Mouse (Mus musculus) small intestine, adult 2 months (tissue): ENCODE measurements at regions not wholly inside any gene's neighbourhood (a gene's known extent, or its start where the extent isn't known, plus 50 kb on each side); places are given as distances from the start of the nearest gene placed in this dataset.

Experiments used
- H3K27ac ChIP-seq: fragments of 200-500 bp; 2 replicates; pipeline ENCODE4 v1.5.1; 2012; ENCODE audit warnings: low read depth, low read length, control low read depth, inconsistent platforms; ENCODE audit not compliant: insufficient read depth
- H3K27me3 ChIP-seq: fragments of 200-500 bp; 2 replicates; pipeline ENCODE4 v1.6.1; 2012; ENCODE audit warnings: mild to moderate bottlenecking, moderate library complexity, low read length, inconsistent platforms; ENCODE audit not compliant: control insufficient read depth, insufficient read depth
- H3K36me3 ChIP-seq: fragments of 200-500 bp; 2 replicates; pipeline ENCODE4 v1.6.1; 2012; ENCODE audit warnings: mild to moderate bottlenecking, low read length, control low read depth, inconsistent platforms; ENCODE audit not compliant: control insufficient read depth, insufficient read depth
- H3K4me1 ChIP-seq: fragments of 200-500 bp; 2 replicates; pipeline ENCODE4 v1.6.1; 2012; ENCODE audit warnings: low read length, inconsistent platforms, mixed read lengths; ENCODE audit not compliant: control insufficient read depth, insufficient read depth, insufficient read length
- H3K4me3 ChIP-seq: fragments of 200-500 bp; 2 replicates; pipeline ENCODE4 v1.5.1; 2012; ENCODE audit warnings: low read depth, mild to moderate bottlenecking, control low read depth, inconsistent platforms, low read length, moderate library complexity
- CTCF ChIP-seq: fragments of 200-500 bp; IDR thresholded peaks from 2 replicates; pipeline ENCODE4 v1.5.1; 2012; ENCODE audit warnings: low read depth, mild to moderate bottlenecking, control low read depth, inconsistent platforms, low read length, moderate library complexity, mixed read lengths; ENCODE audit not compliant: insufficient replicate concordance, insufficient read length; ENCODE audit errors: extremely low read depth
- POLR2A ChIP-seq: fragments of 200-500 bp; IDR thresholded peaks from 2 replicates; pipeline ENCODE4 v1.6.1; 2012; ENCODE audit warnings: low read depth, mild to moderate bottlenecking, control low read depth, inconsistent platforms, low read length, moderate library complexity
- WGBS: fragments of 180-500 bp; shearing (Covaris S2); methylation state at CpG from one replicate; pipeline ENCODE4 v1.1.7; 2018; 5-methylcytosine and 5-hydroxymethylcytosine counted together

GRCm38 (mm10) chr3:83479251-83479650 lies 286.9 kb upstream of the Sfrp2 start:
- Histone ChIP-seq H3K36me3 (no peaks in the 10 kb centered on the region), H3K27ac (no peak overlapping the region), H3K27me3 (no peaks in the 10 kb centered on the region), H3K4me3 (no peak overlapping the region), H3K4me1 (no peaks in the 10 kb centered on the region)
- WGBS: 76% methylated on average over 3 of the region's 3 CpGs
- TF ChIP-seq POLR2A (no peak), CTCF (no peak)

DNA sequence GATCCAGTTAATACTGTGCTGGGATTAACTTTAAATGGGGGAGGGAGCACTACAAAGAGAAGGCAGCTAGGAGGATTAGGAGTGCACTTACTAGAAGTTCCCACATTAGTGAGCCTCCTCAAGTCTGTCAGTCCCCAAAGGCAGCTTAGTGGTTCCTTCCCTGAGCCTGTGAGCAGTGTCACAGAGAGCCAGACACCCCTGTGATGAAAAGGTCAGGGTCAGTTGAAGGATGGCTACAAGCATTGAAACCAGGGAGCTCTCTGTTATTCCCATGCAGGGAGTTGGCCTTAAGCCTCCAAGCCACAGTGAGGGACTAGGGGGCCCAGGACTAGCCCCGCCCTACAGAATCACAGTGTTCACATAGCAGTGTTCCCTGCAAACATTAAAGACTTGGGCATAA lies 285.9 kb upstream of the Sfrp2 start:
- no peaks in the 10 kb centered on the region for H3K36me3 ChIP-seq
- H3K4me3 ChIP-seq: no peak overlapping the region
- TF ChIP-seq CTCF (no peak), POLR2A (no peak)
- H3K27me3 ChIP-seq: no peaks in the 10 kb centered on the region
- no peaks in the 10 kb centered on the region for H3K4me1 ChIP-seq
- 81% methylated on average over 1 of the region's 1 CpGs for WGBS
- H3K27ac ChIP-seq: no peak overlapping the region

DNA sequence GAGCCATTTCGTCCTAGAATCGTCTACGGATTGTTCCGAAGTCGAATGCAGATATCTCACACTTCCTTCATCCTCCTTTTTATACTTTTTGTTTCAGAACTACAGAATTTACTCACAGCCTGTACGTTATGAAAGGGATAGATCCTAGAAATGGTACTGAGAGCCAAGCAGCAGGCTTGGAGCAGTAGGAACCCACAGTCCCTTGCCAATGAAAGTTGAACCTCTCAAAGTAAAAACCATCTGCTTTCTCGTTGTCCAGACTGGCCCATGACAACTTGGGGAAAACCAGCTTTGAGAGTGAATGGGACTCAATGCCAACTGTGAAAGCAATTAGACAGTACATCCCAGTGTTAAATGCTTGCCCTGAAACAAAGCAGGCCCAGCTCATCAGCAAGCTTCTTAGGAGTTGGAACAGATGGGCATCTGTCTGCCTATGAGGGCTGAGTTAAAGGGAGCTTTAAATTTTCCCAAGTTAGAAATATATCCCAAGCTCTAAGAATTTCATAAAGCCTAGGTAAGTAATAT lies 279.9 kb upstream of the Sfrp2 start:
- H3K27me3 ChIP-seq: no peaks in the 10 kb centered on the region
- no peaks in the 10 kb centered on the region for H3K36me3 ChIP-seq
- 82% methylated on average over 7 of the region's 7 CpGs for WGBS
- H3K27ac ChIP-seq: no peak overlapping the region
- H3K4me1 ChIP-seq: no peaks in the 10 kb centered on the region
- no peak for TF ChIP-seq POLR2A
- no peak for TF ChIP-seq CTCF
- H3K4me3 ChIP-seq: no peak overlapping the region

- Histone ChIP-seq H3K4me3 (no peak overlapping the region), H3K27ac (no peak overlapping the region), H3K27me3 (no peaks in the 10 kb centered on the region), H3K4me1 (no peaks in the 10 kb centered on the region), H3K36me3 (no peaks in the 10 kb centered on the region)
- TF ChIP-seq CTCF (no peak), POLR2A (no peak)
- WGBS: 8% methylated on average over 1 of the region's 1 CpGs
Measured at GRCm38 (mm10) chr3:83495584-83495983, 270.5 kb upstream of the Sfrp2 start.

DNA sequence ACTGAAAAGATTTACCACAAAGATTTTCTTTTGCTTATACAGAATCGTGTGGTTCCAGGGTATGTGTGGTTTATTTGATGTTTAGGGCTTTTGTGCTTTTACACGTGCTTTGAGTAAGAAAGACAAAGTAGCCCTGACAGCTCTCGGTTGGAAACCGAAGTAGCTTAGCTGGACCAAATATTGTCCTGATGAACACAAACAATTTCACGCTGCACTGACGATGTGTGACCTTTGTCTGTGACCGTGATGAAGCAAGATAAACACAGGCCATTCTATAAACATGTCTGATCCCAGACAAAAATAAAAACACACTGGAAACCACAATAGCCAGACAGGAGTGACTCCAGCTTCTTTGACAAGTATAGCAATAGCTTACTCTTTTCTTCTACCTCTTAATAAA lies 262.2 kb upstream of the Sfrp2 start:
- no peaks in the 10 kb centered on the region for H3K36me3 ChIP-seq
- 67% methylated on average over 7 of the region's 7 CpGs for WGBS

DNA sequence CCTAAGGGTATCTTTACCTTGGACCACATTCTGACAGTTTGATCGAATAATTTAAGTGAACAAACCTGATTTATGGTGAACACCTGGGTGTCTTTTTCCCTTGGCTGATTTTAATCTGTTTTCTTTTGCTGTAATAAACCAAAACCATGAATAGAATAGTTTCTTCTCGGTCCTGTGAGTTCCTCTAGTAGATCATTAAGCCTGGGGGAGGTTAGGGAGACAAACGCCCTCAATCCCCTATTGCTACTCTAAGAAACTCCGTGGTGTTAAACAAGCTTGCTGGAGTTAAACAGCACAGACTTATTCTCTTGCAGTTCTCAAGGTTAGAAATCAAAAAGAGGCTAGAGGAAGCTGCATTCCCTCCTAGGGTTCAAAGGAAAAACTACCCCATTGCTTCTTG lies 249.5 kb upstream of the Sfrp2 start:
- 36% methylated on average over 4 of the region's 4 CpGs for WGBS
- Histone ChIP-seq H3K36me3 (no peaks in the 10 kb centered on the region), H3K27ac (no peak overlapping the region), H3K4me1 (no peaks in the 10 kb centered on the region), H3K4me3 (no peak overlapping the region), H3K27me3 (no peaks in the 10 kb centered on the region)
- no peak for TF ChIP-seq POLR2A
- no peak for TF ChIP-seq CTCF

More for the DNA sequence above, 262.2 kb upstream of the Sfrp2 start:
- Histone ChIP-seq H3K4me1 (no peaks in the 10 kb centered on the region), H3K27ac (no peak overlapping the region), H3K27me3 (no peaks in the 10 kb centered on the region), H3K4me3 (no peak overlapping the region)
- TF ChIP-seq CTCF (no peak), POLR2A (no peak)

DNA sequence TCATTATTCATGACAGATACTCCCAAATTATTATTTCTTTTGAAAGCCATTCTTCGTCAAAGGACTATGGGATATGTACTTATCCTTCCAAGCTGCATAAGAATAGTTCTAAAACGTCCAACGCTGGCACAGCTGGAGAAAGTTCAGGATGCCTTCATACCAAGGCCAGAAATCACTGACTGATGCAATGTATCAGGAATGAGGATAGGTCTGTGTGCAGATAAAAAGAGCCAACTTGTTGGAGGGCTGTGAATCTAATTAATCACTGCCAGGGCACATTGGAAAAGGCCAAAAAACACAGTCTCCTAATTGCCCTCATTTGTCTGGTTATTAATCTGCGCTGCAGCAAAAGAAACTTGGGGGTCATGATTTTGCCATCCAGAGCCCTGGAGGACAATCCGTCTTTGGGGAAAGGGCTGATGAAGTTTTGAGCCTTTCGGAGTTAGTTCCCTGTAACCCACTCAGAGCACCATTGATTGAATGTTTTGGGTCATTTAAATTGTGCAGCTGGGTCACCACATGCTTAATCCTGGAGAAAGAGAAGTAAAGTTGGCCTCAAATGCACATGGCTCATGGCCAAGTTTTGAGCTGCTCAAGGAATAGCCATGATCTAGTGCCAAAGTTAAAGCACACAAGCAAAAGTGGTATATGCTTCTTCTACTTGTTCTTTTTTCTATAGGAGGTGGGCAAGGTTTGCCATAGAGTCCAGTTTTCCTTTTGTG lies 248.0 kb upstream of the Sfrp2 start:
- Histone ChIP-seq H3K27me3 (no peaks in the 10 kb centered on the region), H3K36me3 (no peaks in the 10 kb centered on the region), H3K27ac (no peak overlapping the region), H3K4me1 (no peaks in the 10 kb centered on the region), H3K4me3 (no peak overlapping the region)
- WGBS: 76% methylated on average over 6 of the region's 6 CpGs
- TF ChIP-seq CTCF (no peak), POLR2A (no peak)
